Mouse (Mus musculus): ENCODE measurements around the gene Rassf1.
"Not testable (repeated sequence)": the region's sequence is repeated elsewhere in the genome, so short reads cannot be mapped to it uniquely, and the experiment has no call there.

Gene Rassf1

GRCm38 (mm10) chr9:107563029-107563581, 11.8 kb downstream of the Rassf1 start, which contains the start of gene Tusc2:
Gene Tusc2 (plus strand): TSS chr9:107563255.
- peak; percentile 94 to 96 for DNase-seq

GRCm38 (mm10) chr9:107565556-107565955, 14.2 kb downstream of the Rassf1 start:
- peak in 1 of 2 experiments; percentile 62 for DNase-seq

GRCm38 (mm10) chr9:107566041-107566709, 14.8 kb downstream of the Rassf1 start:
- DNase-seq, result peak; percentile 95

GRCm38 (mm10) chr9:107566855-107567254, 15.5 kb downstream of the Rassf1 start:
- peak; percentile 44 to 62 for DNase-seq

- peak; percentile 69 to 81 for DNase-seq
These were observed 16.5 kb downstream of the Rassf1 start, which contains the start of gene Hyal2 for GRCm38 (mm10) chr9:107567702-107568319. Gene Hyal2 (plus strand): TSS chr9:107567945.

- peak; percentile 87 to 94 for DNase-seq
These were observed 17.2 kb downstream of the Rassf1 start for GRCm38 (mm10) chr9:107568331-107569261.

- DNase-seq, result no peak
These were observed 17.9 kb downstream of the Rassf1 start for GRCm38 (mm10) chr9:107569270-107569669.

GRCm38 (mm10) chr9:107570016-107570415, 18.7 kb downstream of the Rassf1 start:
- peak in 1 of 2 experiments; percentile 42 for DNase-seq

- DNase-seq, result no peak
These were observed 19.5 kb downstream of the Rassf1 start for GRCm38 (mm10) chr9:107570845-107571244.

- no peak for DNase-seq
These were observed 20.4 kb downstream of the Rassf1 start for GRCm38 (mm10) chr9:107571534-107572326.

- DNase-seq, result no peak
These were observed 20.9 kb downstream of the Rassf1 start for GRCm38 (mm10) chr9:107572327-107572662.

GRCm38 (mm10) chr9:107573774-107574173, 22.4 kb downstream of the Rassf1 start:
- not testable (repeated sequence) for DNase-seq

- DNase-seq, result no peak
These were observed 24.4 kb downstream of the Rassf1 start for GRCm38 (mm10) chr9:107575579-107576356.

GRCm38 (mm10) chr9:107576357-107577107, 25.2 kb downstream of the Rassf1 start, which contains the start of gene Hyal1:
Gene Hyal1 (plus strand): TSS chr9:107576927.
- DNase-seq, result peak; percentile 93 to 95

GRCm38 (mm10) chr9:107577871-107578270, 26.5 kb downstream of the Rassf1 start:
- DNase-seq, result no peak

- no peak for DNase-seq
These were observed 27.2 kb downstream of the Rassf1 start, which contains the start of gene Naa80 for GRCm38 (mm10) chr9:107578587-107578986. Gene Naa80 (plus strand): TSS chr9:107578887.

- no peak for DNase-seq
These were observed 27.9 kb downstream of the Rassf1 start for GRCm38 (mm10) chr9:107579023-107579900.

- peak; percentile 89 to 94 for DNase-seq
These were observed 29.4 kb downstream of the Rassf1 start, which contains the start of gene Hyal3 for GRCm38 (mm10) chr9:107580501-107581317. Gene Hyal3 (plus strand): TSS chr9:107580818.
